Mouse (Mus musculus): ENCODE results near the gene Gpr22.

Gpr22 gene

GRCm38 (mm10) chr12:31713600-31713999, at the start of gene Gpr22:
Gene Gpr22, minus strand, starts transcription at chr12:31713947.
- no peak for DNase-seq (ENCODE audit: inconsistent ontology term)

- no peak for DNase-seq (ENCODE audit: inconsistent ontology term)
These were observed 42.4 kb upstream of the Gpr22 start for GRCm38 (mm10) chr12:31755885-31756755.

- DNase-seq (ENCODE audit: inconsistent ontology term) = no peak
These were observed 40.7 kb upstream of the Gpr22 start for GRCm38 (mm10) chr12:31754465-31754864.

- DNase-seq (ENCODE audit: inconsistent ontology term) = no peak
These were observed 36.1 kb upstream of the Gpr22 start for GRCm38 (mm10) chr12:31749846-31750245.

- DNase-seq (ENCODE audit: inconsistent ontology term) = no peak
These were observed 33.6 kb upstream of the Gpr22 start for GRCm38 (mm10) chr12:31747301-31747700.

GRCm38 (mm10) chr12:31734616-31735015, 20.9 kb upstream of the Gpr22 start:
- DNase-seq (ENCODE audit: inconsistent ontology term) = no peak

- no peak for DNase-seq (ENCODE audit: inconsistent ontology term)
These were observed 16.4 kb upstream of the Gpr22 start for GRCm38 (mm10) chr12:31730126-31730525.

- DNase-seq (ENCODE audit: inconsistent ontology term) = no peak
These were observed 13.0 kb upstream of the Gpr22 start for GRCm38 (mm10) chr12:31726707-31727106.

GRCm38 (mm10) chr12:31725511-31726275, 11.9 kb upstream of the Gpr22 start:
- no peak for DNase-seq (ENCODE audit: inconsistent ontology term)

- DNase-seq (ENCODE audit: inconsistent ontology term) = no peak
These were observed 10.8 kb upstream of the Gpr22 start for GRCm38 (mm10) chr12:31724576-31724975.

- no peak for DNase-seq (ENCODE audit: inconsistent ontology term)
These were observed 6.0 kb upstream of the Gpr22 start for GRCm38 (mm10) chr12:31719586-31720275.

- DNase-seq (ENCODE audit: inconsistent ontology term) = no peak
These were observed 323 bp upstream of the Gpr22 start for GRCm38 (mm10) chr12:31714070-31714469.

- DNase-seq (ENCODE audit: inconsistent ontology term) = no peak
These were observed 1.0 kb downstream of the Gpr22 start for GRCm38 (mm10) chr12:31712727-31713126.

- no peak for DNase-seq (ENCODE audit: inconsistent ontology term)
These were observed 1.5 kb downstream of the Gpr22 start for GRCm38 (mm10) chr12:31712233-31712632.

GRCm38 (mm10) chr12:31709665-31710064, 4.1 kb downstream of the Gpr22 start:
- no peak for DNase-seq (ENCODE audit: inconsistent ontology term)

GRCm38 (mm10) chr12:31707531-31707930, 6.2 kb downstream of the Gpr22 start:
- no peak for DNase-seq (ENCODE audit: inconsistent ontology term)

- DNase-seq (ENCODE audit: inconsistent ontology term) = no peak
These were observed 7.6 kb downstream of the Gpr22 start for GRCm38 (mm10) chr12:31706168-31706567.

- DNase-seq (ENCODE audit: inconsistent ontology term) = no peak
These were observed 9.8 kb downstream of the Gpr22 start for GRCm38 (mm10) chr12:31703904-31704303.

GRCm38 (mm10) chr12:31701411-31701810, 12.3 kb downstream of the Gpr22 start:
- DNase-seq (ENCODE audit: inconsistent ontology term) = no peak

GRCm38 (mm10) chr12:31700623-31701347, 13.0 kb downstream of the Gpr22 start:
- no peak for DNase-seq (ENCODE audit: inconsistent ontology term)

- no peak for DNase-seq (ENCODE audit: inconsistent ontology term)
These were observed 20.5 kb downstream of the Gpr22 start for GRCm38 (mm10) chr12:31693278-31693677.

- DNase-seq (ENCODE audit: inconsistent ontology term) = no peak
These were observed 27.1 kb downstream of the Gpr22 start for GRCm38 (mm10) chr12:31686679-31687078.
